Mouse (Mus musculus) stomach, postnatal 0 days (tissue): ENCODE measurements around the gene Gpr19.

Experiments
- CTCF ChIP-seq: IDR thresholded peaks from 2 replicates; pipeline ENCODE4 v1.5.1; 2016; ENCODE audit warnings: antibody characterized with exemption, low read depth, mild to moderate bottlenecking, moderate library complexity
- EP300 ChIP-seq: optimal IDR thresholded peaks from 2 replicates; pipeline ENCODE3; 2016; ENCODE audit warnings: antibody characterized with exemption

DNA sequence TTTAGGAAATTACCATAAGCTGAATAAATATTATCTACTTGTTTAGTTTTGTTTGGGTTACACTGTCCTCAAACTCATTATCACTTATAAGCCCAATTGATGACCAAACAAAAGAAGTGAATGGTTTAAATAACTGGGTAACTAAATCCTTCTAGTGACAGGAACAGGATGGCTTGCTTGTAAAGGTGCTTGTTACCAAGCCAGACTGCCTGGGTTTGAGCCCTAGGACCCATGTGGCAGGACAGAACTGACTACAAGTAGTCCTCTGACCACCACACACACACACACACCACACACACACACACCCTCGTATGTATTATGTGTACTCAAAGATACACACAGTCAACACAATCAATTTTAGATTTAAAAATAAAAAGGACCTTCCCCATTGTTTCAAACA is 8.6 kb downstream of the Gpr19 start:
- no peak for TF ChIP-seq CTCF
- no peak for TF ChIP-seq EP300
